Mouse (Mus musculus) heart, adult 2 months (tissue): ENCODE measurements at regions not wholly inside any gene's neighbourhood (a gene's known extent, or its start where the extent isn't known, plus 50 kb on each side); places are given as distances from the start of the nearest gene placed in this dataset.

ENCODE experiments used
- CTCF ChIP-seq: fragments of 200-600 bp; IDR thresholded peaks from 2 replicates; pipeline ENCODE4 v1.8.1; 2022; ENCODE audit warnings: antibody characterized with exemption, mild to moderate bottlenecking, moderate library complexity
- EP300 ChIP-seq: fragments of 200-500 bp; IDR thresholded peaks from 2 replicates; pipeline ENCODE4 v1.6.1; 2011; ENCODE audit warnings: low read depth, low read length, control low read depth; ENCODE audit not compliant: insufficient read depth
- POLR2A ChIP-seq: fragments of 200-500 bp; IDR thresholded peaks from 2 replicates; pipeline ENCODE4 v1.6.1; 2011; ENCODE audit warnings: mild to moderate bottlenecking, low read depth, low read length, control low read depth; ENCODE audit not compliant: insufficient read depth

DNA sequence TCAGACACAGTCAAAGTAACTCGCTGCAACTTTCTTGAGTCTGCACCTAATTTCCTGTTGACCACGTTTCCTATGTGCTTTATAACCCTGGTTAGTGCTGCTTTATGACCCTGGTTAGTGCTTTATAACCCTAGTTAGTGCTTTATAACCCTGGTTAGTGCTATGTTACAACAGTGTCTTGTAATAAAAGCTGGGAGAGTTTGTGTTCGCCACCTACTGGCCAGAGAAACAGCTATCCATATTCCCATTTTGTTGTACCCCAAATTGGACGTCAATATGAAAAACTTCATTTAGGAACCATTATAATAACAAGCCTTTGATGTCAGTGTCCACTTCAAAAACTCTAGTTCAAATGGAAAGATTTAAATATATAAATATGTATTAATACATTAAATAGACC lies 492.6 kb downstream of the Tmem114 start:
- TF ChIP-seq EP300 (no peak), CTCF (peak; percentile 55), POLR2A (no peak)
